Mouse (Mus musculus) embryo, embryonic 10.5 days (tissue): ENCODE data around the gene Ndufb5.
"Not testable (repeated sequence)": the region's sequence is repeated elsewhere in the genome, so short reads cannot be mapped to it uniquely, and the experiment has no call there.

Experiments used
- DNase-seq: peaks from one replicate; pipeline ENCODE4 v3.0.0-alpha.2; 2015; ENCODE audit warnings: low spot score

The Ndufb5 gene

GRCm38 (mm10) chr3:32736244-32737171, at the start of gene Ndufb5:
TSS of gene Ndufb5 (plus strand) at chr3:32736990.
- peak; percentile 99 for DNase-seq

GRCm38 (mm10) chr3:32687156-32687555, 49.6 kb upstream of the Ndufb5 start:
- no peak for DNase-seq

- DNase-seq = no peak
Observed at GRCm38 (mm10) chr3:32689567-32689999, 47.2 kb upstream of the Ndufb5 start.

GRCm38 (mm10) chr3:32690008-32690407, 46.8 kb upstream of the Ndufb5 start:
- no peak for DNase-seq

- no peak for DNase-seq
Observed at GRCm38 (mm10) chr3:32690901-32691300, 45.9 kb upstream of the Ndufb5 start.

GRCm38 (mm10) chr3:32691841-32692240, 44.9 kb upstream of the Ndufb5 start:
- DNase-seq = no peak

GRCm38 (mm10) chr3:32694211-32694610, 42.6 kb upstream of the Ndufb5 start:
- peak; percentile 6 for DNase-seq

GRCm38 (mm10) chr3:32694737-32695582, 41.8 kb upstream of the Ndufb5 start:
- no peak for DNase-seq

GRCm38 (mm10) chr3:32695583-32695980, 41.2 kb upstream of the Ndufb5 start:
- DNase-seq = no peak

GRCm38 (mm10) chr3:32698228-32698863, 38.4 kb upstream of the Ndufb5 start:
- peak; percentile 93 for DNase-seq

- not testable (repeated sequence) for DNase-seq
Observed at GRCm38 (mm10) chr3:32704021-32704420, 32.8 kb upstream of the Ndufb5 start.

- not testable (repeated sequence) for DNase-seq
Observed at GRCm38 (mm10) chr3:32704632-32705031, 32.2 kb upstream of the Ndufb5 start.

GRCm38 (mm10) chr3:32705647-32706348, 31.0 kb upstream of the Ndufb5 start, which contains the start of gene Actl6a:
TSS of gene Actl6a (plus strand) at chr3:32706298.
- not testable (repeated sequence) for DNase-seq

- DNase-seq = no peak
Observed at GRCm38 (mm10) chr3:32708052-32708367, 28.8 kb upstream of the Ndufb5 start.

- DNase-seq = peak; percentile 99
Observed at GRCm38 (mm10) chr3:32708368-32709231, 28.2 kb upstream of the Ndufb5 start.

GRCm38 (mm10) chr3:32709388-32709787, 27.4 kb upstream of the Ndufb5 start:
- DNase-seq = no peak

GRCm38 (mm10) chr3:32713711-32714110, 23.1 kb upstream of the Ndufb5 start:
- no peak for DNase-seq

GRCm38 (mm10) chr3:32717403-32717802, 19.4 kb upstream of the Ndufb5 start:
- not testable (repeated sequence) for DNase-seq

GRCm38 (mm10) chr3:32718271-32718670, 18.5 kb upstream of the Ndufb5 start:
- no peak for DNase-seq

GRCm38 (mm10) chr3:32724191-32724590, 12.6 kb upstream of the Ndufb5 start:
- DNase-seq = no peak

GRCm38 (mm10) chr3:32725951-32726350, 10.8 kb upstream of the Ndufb5 start:
- DNase-seq = no peak
